Mouse (Mus musculus): Measurements from ENCODE around the gene Grk6. TPM values are rescaled to one million over a fixed set of nuclear protein-coding genes. Genes with fewer than 3 reads are reported as not detected.

Gene Grk6
- polyA plus RNA-seq, 1 experiment: 52.7 TPM

DNA sequence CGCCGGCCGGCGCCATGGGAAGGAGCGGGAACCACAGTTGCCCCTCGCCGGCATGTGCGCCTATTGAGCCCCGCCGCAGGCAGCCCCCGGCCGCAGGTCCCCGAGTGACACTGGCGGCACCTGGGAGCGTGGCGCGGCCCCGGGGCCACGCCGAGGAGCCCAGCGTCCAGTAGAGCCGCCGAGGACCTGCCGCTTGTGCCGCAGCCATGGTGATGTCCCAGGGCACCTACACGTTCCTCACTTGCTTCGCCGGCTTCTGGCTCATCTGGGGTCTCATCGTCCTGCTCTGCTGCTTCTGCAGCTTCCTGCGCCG, 26.9 kb downstream of the Grk6 start:
- DNase-seq: no peak
- Histone ChIP-seq H3K27me3 (ENCODE audit: control insufficient read depth, insufficient read depth, low read length) (no peaks in the 10 kb centered on the region), H3K4me3 (replicated peaks; ENCODE audit: insufficient read depth, low read depth, low read length) (peak overlapping the region; percentile 50), H3K4me1 (ENCODE audit: control insufficient read depth, insufficient read depth, low read length) (peaks cover 16% of the 10 kb centered on the region), H3K27ac (ENCODE audit: insufficient read depth, low read length) (no peak overlapping the region)
- under 1% methylated on average over 31 of the region's 31 CpGs for WGBS
- TF ChIP-seq CTCF (IDR thresholded peaks at IDR 0.05; ENCODE audit: borderline replicate concordance, insufficient read depth, low read depth, low read length) (no peak), POLR2A (IDR thresholded peaks at IDR 0.05; ENCODE audit: borderline replicate concordance, insufficient read depth, low read length) (no peak)

DNA sequence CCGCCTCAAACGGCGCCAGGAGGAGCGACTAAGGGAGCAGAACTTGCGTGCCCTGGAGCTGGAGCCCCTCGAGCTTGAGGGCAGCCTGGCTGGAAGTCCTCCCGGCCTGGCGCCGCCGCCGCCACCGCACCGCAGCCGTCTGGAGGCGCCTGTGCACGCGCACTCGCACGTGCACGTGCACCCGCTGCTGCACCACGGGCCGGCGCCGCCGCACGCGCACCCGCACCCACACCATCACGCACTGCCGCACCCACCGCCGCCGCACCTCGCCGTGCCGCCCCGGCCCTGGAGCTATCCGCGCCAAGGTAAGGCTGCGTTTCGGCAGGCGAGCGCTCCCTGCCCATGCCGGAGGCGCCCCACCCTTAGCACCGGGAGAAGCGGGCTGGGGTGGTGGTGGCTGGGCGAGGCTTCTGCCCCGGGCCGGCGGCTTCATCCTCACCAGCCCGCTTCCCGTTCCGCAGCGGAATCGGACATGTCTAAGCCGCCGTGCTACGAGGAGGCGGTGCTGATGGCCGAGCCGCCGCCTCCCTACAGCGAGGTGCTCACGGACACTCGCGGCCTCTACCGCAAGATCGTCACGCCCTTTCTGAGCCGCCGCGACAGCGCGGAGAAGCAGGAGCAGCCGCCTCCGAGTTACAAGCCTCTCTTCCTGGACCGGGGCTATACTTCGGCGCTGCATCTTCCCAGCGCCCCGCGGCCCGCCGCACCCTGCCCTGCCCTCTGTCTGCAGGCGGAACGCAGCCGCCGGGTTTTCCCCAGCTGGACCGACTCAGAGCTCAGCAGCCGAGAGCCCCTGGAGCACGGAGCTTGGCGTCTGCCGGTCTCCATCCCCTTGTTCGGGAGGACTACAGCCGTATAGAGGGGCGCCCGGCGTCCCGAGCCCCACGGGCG, 27.5 kb downstream of the Grk6 start:
- no peak for TF ChIP-seq POLR2A (IDR thresholded peaks at IDR 0.05; ENCODE audit: borderline replicate concordance, insufficient read depth, low read length)
- no peak for TF ChIP-seq CTCF (IDR thresholded peaks at IDR 0.05; ENCODE audit: borderline replicate concordance, insufficient read depth, low read depth, low read length)
- Histone ChIP-seq H3K4me1 (ENCODE audit: control insufficient read depth, insufficient read depth, low read length) (peaks cover 16% of the 10 kb centered on the region), H3K27ac (ENCODE audit: insufficient read depth, low read length) (no peak overlapping the region), H3K4me3 (replicated peaks; ENCODE audit: insufficient read depth, low read depth, low read length) (peak overlapping the region; percentile 50), H3K27me3 (ENCODE audit: control insufficient read depth, insufficient read depth, low read length) (no peaks in the 10 kb centered on the region)
- peak; percentile 70 to 77 for DNase-seq
- WGBS: under 1% methylated on average over 103 of the region's 103 CpGs

DNA sequence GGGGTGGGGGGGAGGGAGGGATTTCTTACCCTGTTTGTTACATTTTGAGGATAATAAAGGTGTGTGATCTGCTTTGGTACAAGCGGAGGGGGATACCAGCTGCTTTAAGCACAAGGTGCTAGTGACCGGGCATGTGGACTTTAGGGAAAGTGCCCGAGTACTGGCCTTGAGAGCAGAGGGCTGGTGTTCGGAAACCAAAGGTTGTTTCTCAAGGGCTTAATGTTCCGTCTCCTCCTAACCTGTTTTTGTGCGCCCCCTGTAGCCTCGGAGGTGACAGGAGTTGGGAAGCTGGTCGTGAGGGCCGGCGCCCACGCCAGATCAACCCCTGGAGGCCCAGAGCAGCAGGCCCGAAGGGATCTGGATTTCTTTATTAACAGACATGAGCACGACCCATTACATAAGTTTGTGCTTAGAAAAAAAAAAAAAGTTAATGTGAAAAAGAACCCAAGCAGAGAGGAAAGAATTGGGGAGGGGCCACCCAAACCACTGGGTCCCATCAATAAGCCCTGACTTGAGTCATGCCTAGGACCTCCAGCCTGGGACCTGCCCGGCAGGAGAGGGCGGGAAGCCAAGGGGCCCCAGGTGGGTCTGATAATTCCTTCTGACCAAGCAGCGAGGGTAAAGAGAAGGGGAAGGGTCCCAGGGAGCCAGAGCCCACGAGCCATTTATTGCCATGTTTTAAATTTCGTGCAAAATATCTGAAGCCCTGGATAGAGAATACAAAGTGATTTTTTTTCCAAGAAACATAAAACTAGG, 28.4 kb downstream of the Grk6 start:
- no peaks in the 10 kb centered on the region for H3K27me3 ChIP-seq (ENCODE audit: control insufficient read depth, insufficient read depth, low read length)
- H3K4me1 ChIP-seq (ENCODE audit: control insufficient read depth, insufficient read depth, low read length): peaks cover 16% of the 10 kb centered on the region
- peak overlapping the region; percentile 10 for H3K4me3 ChIP-seq (replicated peaks; ENCODE audit: insufficient read depth, low read depth, low read length)
- TF ChIP-seq CTCF (IDR thresholded peaks at IDR 0.05; ENCODE audit: borderline replicate concordance, insufficient read depth, low read depth, low read length): no peak
- TF ChIP-seq POLR2A (IDR thresholded peaks at IDR 0.05; ENCODE audit: borderline replicate concordance, insufficient read depth, low read length): no peak
- no peak overlapping the region for H3K27ac ChIP-seq (ENCODE audit: insufficient read depth, low read length)
- peak; percentile 32 to 35 for DNase-seq
- 41% methylated on average over 18 of the region's 18 CpGs for WGBS

- no peak overlapping the region for H3K27ac ChIP-seq (ENCODE audit: insufficient read depth, low read length)
- no peak overlapping the region for H3K4me3 ChIP-seq (replicated peaks; ENCODE audit: insufficient read depth, low read depth, low read length)
- WGBS: 33% methylated on average over 11 of the region's 11 CpGs
- no peaks in the 10 kb centered on the region for H3K27me3 ChIP-seq (ENCODE audit: control insufficient read depth, insufficient read depth, low read length)
- TF ChIP-seq CTCF (IDR thresholded peaks at IDR 0.05; ENCODE audit: borderline replicate concordance, insufficient read depth, low read depth, low read length) (no peak), POLR2A (IDR thresholded peaks at IDR 0.05; ENCODE audit: borderline replicate concordance, insufficient read depth, low read length) (no peak)
- DNase-seq: no peak
- peaks cover 16% of the 10 kb centered on the region for H3K4me1 ChIP-seq (ENCODE audit: control insufficient read depth, insufficient read depth, low read length)
These were observed 29.1 kb downstream of the Grk6 start for GRCm38 (mm10) chr13:55473961-55474360.

GRCm38 (mm10) chr13:55474621-55475069, 29.8 kb downstream of the Grk6 start:
- Histone ChIP-seq H3K27ac (ENCODE audit: insufficient read depth, low read length) (no peak overlapping the region), H3K27me3 (ENCODE audit: control insufficient read depth, insufficient read depth, low read length) (no peaks in the 10 kb centered on the region), H3K4me3 (replicated peaks; ENCODE audit: insufficient read depth, low read depth, low read length) (no peak overlapping the region), H3K4me1 (ENCODE audit: control insufficient read depth, insufficient read depth, low read length) (peaks cover 12% of the 10 kb centered on the region)
- DNase-seq: peak; percentile 37 to 47
- no peak for TF ChIP-seq CTCF (IDR thresholded peaks at IDR 0.05; ENCODE audit: borderline replicate concordance, insufficient read depth, low read depth, low read length)
- no peak for TF ChIP-seq POLR2A (IDR thresholded peaks at IDR 0.05; ENCODE audit: borderline replicate concordance, insufficient read depth, low read length)
- 24% methylated on average over 5 of the region's 5 CpGs for WGBS

- 92% methylated on average over 5 of the region's 5 CpGs for WGBS
- DNase-seq: no peak
- Histone ChIP-seq H3K27ac (ENCODE audit: insufficient read depth, low read length) (no peak overlapping the region), H3K27me3 (ENCODE audit: control insufficient read depth, insufficient read depth, low read length) (no peaks in the 10 kb centered on the region), H3K4me3 (replicated peaks; ENCODE audit: insufficient read depth, low read depth, low read length) (no peak overlapping the region), H3K4me1 (ENCODE audit: control insufficient read depth, insufficient read depth, low read length) (peaks cover 8% of the 10 kb centered on the region)
- no peak for TF ChIP-seq CTCF (IDR thresholded peaks at IDR 0.05; ENCODE audit: borderline replicate concordance, insufficient read depth, low read depth, low read length)
- no peak for TF ChIP-seq POLR2A (IDR thresholded peaks at IDR 0.05; ENCODE audit: borderline replicate concordance, insufficient read depth, low read length)
These were observed 30.9 kb downstream of the Grk6 start for GRCm38 (mm10) chr13:55475750-55476149.

GRCm38 (mm10) chr13:55476256-55476655, 31.4 kb downstream of the Grk6 start:
- DNase-seq: no peak
- WGBS: 94% methylated on average over 8 of the region's 8 CpGs

More at GRCm38 (mm10) chr13:55476256-55476655, 31.4 kb downstream of the Grk6 start:
- Histone ChIP-seq H3K27ac (ENCODE audit: insufficient read depth, low read length) (no peak overlapping the region), H3K4me1 (ENCODE audit: control insufficient read depth, insufficient read depth, low read length) (peaks cover 4% of the 10 kb centered on the region), H3K27me3 (ENCODE audit: control insufficient read depth, insufficient read depth, low read length) (no peaks in the 10 kb centered on the region), H3K4me3 (replicated peaks; ENCODE audit: insufficient read depth, low read depth, low read length) (no peak overlapping the region)
- TF ChIP-seq CTCF (IDR thresholded peaks at IDR 0.05; ENCODE audit: borderline replicate concordance, insufficient read depth, low read depth, low read length): no peak
- no peak for TF ChIP-seq POLR2A (IDR thresholded peaks at IDR 0.05; ENCODE audit: borderline replicate concordance, insufficient read depth, low read length)

Data from cerebellum, adult 2 months (tissue).